Comparison of ENCODE assay signal across 7 mouse cellular contexts in genomic region chr4:149613497-149613896, GRCm38 (mm10). TPM values are rescaled to one million over a fixed set of nuclear protein-coding genes. Genes with fewer than 3 reads are reported as not detected.
A peak's percentile ranks its signal among the peaks of the same experiment; 100 is the strongest.
DNase-seq lines count a peak whose midpoint lies in the region; ATAC-seq and TF ChIP-seq lines count a peak whose summit lies in the region.
"Not testable (repeated sequence)": the region's sequence is repeated elsewhere in the genome, so short reads cannot be mapped to it uniquely, and the experiment has no call there.

No protein-coding gene starts in this region.

- H3K36me3 ChIP-seq in G1E (replicated peaks); heart, postnatal 0 days (replicated peaks; ENCODE audit: control insufficient read depth, insufficient read depth, low read length); liver, embryonic 16.5 days (ENCODE audit: control insufficient read depth, insufficient read depth); midbrain, embryonic 11.5 days (ENCODE audit: control insufficient read depth, insufficient read depth, low read length): not testable (repeated sequence)
- H3K36me3 ChIP-seq in forebrain, embryonic 12.5 days (replicated peaks), result peaks cover 16% of the 10 kb centered on the region
- H3K36me3 ChIP-seq in kidney, embryonic 15.5 days, result peaks cover 24% of the 10 kb centered on the region

- H3K4me1 ChIP-seq in G1E (ENCODE audit: insufficient read depth, low read depth, low read length); heart, postnatal 0 days (ENCODE audit: control insufficient read depth, insufficient read depth); kidney, embryonic 15.5 days; liver, embryonic 16.5 days (ENCODE audit: control insufficient read depth, low read depth, low read length); midbrain, embryonic 11.5 days (ENCODE audit: control insufficient read depth, insufficient read depth, low read length): not testable (repeated sequence)
- H3K4me1 ChIP-seq in forebrain, embryonic 12.5 days, result peaks cover 11% of the 10 kb centered on the region

- H3K9ac ChIP-seq in forebrain, embryonic 12.5 days; heart, postnatal 0 days (replicated peaks; ENCODE audit: low read depth, low read length); kidney, embryonic 15.5 days; liver, embryonic 16.5 days (ENCODE audit: low read depth, low read length); midbrain, embryonic 11.5 days (ENCODE audit: low read length): not testable (repeated sequence)

- not testable (repeated sequence) for H3K4me3 ChIP-seq in G1E (ENCODE audit: low read depth, low read length); forebrain, embryonic 12.5 days (replicated peaks); heart, postnatal 0 days (ENCODE audit: low read depth, low read length); kidney, embryonic 15.5 days (replicated peaks); liver, embryonic 16.5 days (ENCODE audit: low read depth, low read length); midbrain, embryonic 11.5 days (ENCODE audit: low read depth, low read length)

- peak; percentile 54; the same call in 1 of the 2 replicates for ATAC-seq in G1E (ENCODE audit: extremely low read depth, insufficient number of reproducible peaks, low FRiP score, poor library complexity, severe bottlenecking)
- ATAC-seq in forebrain, embryonic 12.5 days (ENCODE audit: low FRiP score), result 0 out of 2 replicates have a peak, but pooled peaks have one; percentile 20
- ATAC-seq in heart, postnatal 0 days (ENCODE audit: insufficient read depth, low read depth), result peak; percentile 14; the same call in 1 of the 2 replicates
- ATAC-seq in kidney, embryonic 15.5 days (replicated peaks; ENCODE audit: low FRiP score), result 0 out of 2 replicates have a peak, but pooled peaks have one; percentile 18
- 0 out of 2 replicates have a peak, but pooled peaks have one; percentile 24 for ATAC-seq in liver, embryonic 16.5 days (ENCODE audit: low read depth)
- 0 out of 2 replicates have a peak, but pooled peaks have one; percentile 42 for ATAC-seq in midbrain, embryonic 11.5 days (ENCODE audit: low FRiP score)
- peak; percentile 55 for ATAC-seq in neutrophil, adult 5-6 weeks (ENCODE audit: extremely low read depth, insufficient number of reproducible peaks, low FRiP score, poor library complexity, severe bottlenecking)

- TF ChIP-seq CTCF in G1E (IDR thresholded peaks at IDR 0.05; ENCODE audit: low read depth, low read length); heart, postnatal 0 days (IDR thresholded peaks at IDR 0.05; ENCODE audit: low read depth): not testable (repeated sequence)

- not testable (repeated sequence) for H3K27ac ChIP-seq in forebrain, embryonic 12.5 days; heart, postnatal 0 days (ENCODE audit: low read depth); kidney, embryonic 15.5 days; liver, embryonic 16.5 days (ENCODE audit: low read length); midbrain, embryonic 11.5 days (ENCODE audit: low read depth, low read length)

- TF ChIP-seq EP300 in heart, postnatal 0 days (IDR thresholded peaks at IDR 0.05; ENCODE audit: low read depth), result not testable (repeated sequence)

- WGBS in forebrain, embryonic 12.5 days, result 78% methylated on average over 6 of the region's 6 CpGs
- 69% methylated on average over 6 of the region's 6 CpGs for WGBS in heart, postnatal 0 days
- 73% methylated on average over 6 of the region's 6 CpGs for WGBS in kidney, embryonic 15.5 days
- 49% methylated on average over 6 of the region's 6 CpGs for WGBS in liver, embryonic 16.5 days (ENCODE audit: insufficient replicate concordance)
- WGBS in midbrain, embryonic 11.5 days, result 73% methylated on average over 6 of the region's 6 CpGs

- not testable (repeated sequence) for H3K27me3 ChIP-seq in G1E (ENCODE audit: insufficient read depth, low read length); forebrain, embryonic 12.5 days; heart, postnatal 0 days (ENCODE audit: control insufficient read depth, insufficient read depth, low read length); kidney, embryonic 15.5 days; liver, embryonic 16.5 days (ENCODE audit: control insufficient read depth, insufficient read depth, low read depth, low read length); midbrain, embryonic 11.5 days (ENCODE audit: control insufficient read depth, insufficient read depth, low read length)

- DNase-seq in G1E (ENCODE audit: low spot score); heart, postnatal 0 days (ENCODE audit: low spot score); midbrain, embryonic 11.5 days (ENCODE audit: low spot score, missing footprints): not testable (repeated sequence)

- H3K9me3 ChIP-seq in G1E (replicated peaks); forebrain, embryonic 12.5 days; heart, postnatal 0 days (replicated peaks; ENCODE audit: control insufficient read depth, low read length); kidney, embryonic 15.5 days (replicated peaks); liver, embryonic 16.5 days (replicated peaks; ENCODE audit: control insufficient read depth, low read length); midbrain, embryonic 11.5 days (ENCODE audit: control insufficient read depth, low read length): not testable (repeated sequence)

- not testable (repeated sequence) for H3K4me2 ChIP-seq in forebrain, embryonic 12.5 days; heart, postnatal 0 days (ENCODE audit: low read depth, low read length); kidney, embryonic 15.5 days; liver, embryonic 16.5 days (ENCODE audit: low read depth, low read length); midbrain, embryonic 11.5 days

RNA-seq across cellular contexts. Expression of gene Clstn1, which starts 27.2 kb away (rescaled TPM):
- total RNA-seq in G1E (2014; fragmentation: Nextera tagmentation), result 0.19 and 0.38 TPM in 2 replicates
- total RNA-seq in G1E (2017), result 0.22 and 0.41 TPM in 2 replicates
- polyA plus RNA-seq in G1E (2012), result 2.3 and 2.5 TPM in 2 replicates
- polyA plus RNA-seq in forebrain, embryonic 12.5 days (2016; fragmentation: Nextera tagmentation; extraction: Ambion mirVana), result 58.1 and 75.4 TPM in 2 replicates
- 32.1 and 37.9 TPM in 2 replicates for total RNA-seq in heart, postnatal 0 days (2014; rRNA removed; ENCODE audit: low replicate concordance)
- polyA plus RNA-seq in heart, postnatal 0 days (2015; fragmentation: Nextera tagmentation; extraction: Ambion mirVana), result 12.6 and 14.3 TPM in 2 replicates
- polyA plus RNA-seq in kidney, embryonic 15.5 days (2015; fragmentation: Nextera tagmentation; extraction: Ambion mirVana), result 36.7 and 41.8 TPM in 2 replicates
- polyA plus RNA-seq in liver, embryonic 16.5 days (2015; fragmentation: Nextera tagmentation; extraction: Ambion mirVana), result 1.1 and 1.4 TPM in 2 replicates
- polyA plus RNA-seq in midbrain, embryonic 11.5 days (2014; fragmentation: Nextera tagmentation; extraction: Ambion mirVana), result 34.3 and 41.8 TPM in 2 replicates
- total RNA-seq in neutrophil, adult 5-6 weeks (2017), result 0.47 and 0.49 TPM in 2 replicates
